Mouse (Mus musculus): Measurements from ENCODE around the gene P3h1. TPM values are rescaled to one million over a fixed set of nuclear protein-coding genes. Genes with fewer than 3 reads are reported as not detected.

The P3h1 gene
- polyA plus RNA-seq, 1 experiment from 2014 or later, result 28.5 TPM

- H3K27me3 ChIP-seq (replicated peaks), result no peaks in the 10 kb centered on the region
- ATAC-seq, result no peak
- no peak overlapping the region for H3K27ac ChIP-seq
- H3K4me2 ChIP-seq (replicated peaks), result peak overlapping the region; percentile 79
- peak overlapping the region; percentile 84 for H3K4me3 ChIP-seq (replicated peaks)
- H3K4me1 ChIP-seq (replicated peaks), result 0 out of 2 replicates have a peak, but pooled peaks cover 10% of the 10 kb centered on the region
- WGBS, result 80% methylated on average over 1 of the region's 1 CpGs
- H3K36me3 ChIP-seq, result no peaks in the 10 kb centered on the region
- no peaks in the 10 kb centered on the region for H3K9me3 ChIP-seq
- peak overlapping the region; percentile 88 for H3K9ac ChIP-seq
Measured at GRCm38 (mm10) chr4:119291921-119292320, 59.2 kb downstream of the P3h1 start.

DNA sequence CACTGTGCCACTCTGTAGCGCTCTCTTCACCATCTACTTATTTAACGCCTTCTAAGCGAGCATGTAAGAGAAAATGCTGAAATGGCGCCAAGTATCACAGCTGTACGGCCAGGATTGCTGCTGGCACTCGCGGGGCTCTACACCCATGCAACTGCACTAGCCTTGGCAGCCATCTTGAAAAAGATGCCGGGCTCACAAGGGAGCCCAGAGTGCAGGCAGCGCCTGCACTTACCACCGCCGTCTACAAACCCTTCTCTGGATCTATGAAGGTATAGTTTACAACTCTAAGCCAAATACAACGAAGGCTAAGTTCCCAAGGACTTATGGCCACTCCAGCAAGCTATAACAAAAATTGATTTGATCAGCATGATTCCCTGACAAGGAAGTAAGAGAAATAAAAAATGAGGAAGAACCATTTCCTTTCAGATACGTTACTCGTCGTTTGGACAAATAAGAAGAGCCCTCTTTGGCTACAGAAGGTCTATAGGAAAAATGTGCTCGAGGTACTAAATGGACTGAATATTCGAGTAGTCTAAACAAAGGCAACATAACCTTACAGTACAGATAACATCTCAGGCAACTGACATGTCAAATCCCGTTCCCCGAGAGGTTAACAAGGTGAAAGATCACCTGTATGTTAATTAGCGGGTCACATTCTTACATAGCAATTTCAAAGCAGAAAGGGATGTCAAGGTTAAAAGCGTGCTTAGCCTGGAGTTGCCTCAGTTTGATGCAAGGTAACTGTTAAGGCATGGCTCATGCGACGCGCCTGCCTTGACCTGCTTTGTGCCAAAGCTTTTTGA, 60.3 kb downstream of the P3h1 start:
- no peaks in the 10 kb centered on the region for H3K27me3 ChIP-seq (replicated peaks)
- under 1% methylated on average over 24 of the region's 24 CpGs for WGBS
- H3K36me3 ChIP-seq, result no peaks in the 10 kb centered on the region
- peak overlapping the region; percentile 79 for H3K4me2 ChIP-seq (replicated peaks)
- peak overlapping the region; percentile 88 for H3K9ac ChIP-seq
- H3K9me3 ChIP-seq, result no peaks in the 10 kb centered on the region
- peak overlapping the region; percentile 89 for H3K27ac ChIP-seq
- ATAC-seq, result no peak
- 0 out of 2 replicates have a peak, but pooled peaks cover 10% of the 10 kb centered on the region for H3K4me1 ChIP-seq (replicated peaks)
- peak overlapping the region; percentile 84 for H3K4me3 ChIP-seq (replicated peaks)

- Histone ChIP-seq H3K27ac (peak overlapping the region; percentile 89), H3K9me3 (no peaks in the 10 kb centered on the region), H3K36me3 (no peaks in the 10 kb centered on the region), H3K27me3 (replicated peaks) (no peaks in the 10 kb centered on the region), H3K9ac (peak overlapping the region; percentile 88), H3K4me2 (replicated peaks) (peak overlapping the region; percentile 79), H3K4me1 (replicated peaks) (0 out of 2 replicates have a peak, but pooled peaks cover 10% of the 10 kb centered on the region), H3K4me3 (replicated peaks) (peak overlapping the region; percentile 84)
- peak; percentile 46 for ATAC-seq
- under 1% methylated on average over 54 of the region's 80 CpGs for WGBS
Measured at GRCm38 (mm10) chr4:119293574-119294258, 61.0 kb downstream of the P3h1 start.

DNA sequence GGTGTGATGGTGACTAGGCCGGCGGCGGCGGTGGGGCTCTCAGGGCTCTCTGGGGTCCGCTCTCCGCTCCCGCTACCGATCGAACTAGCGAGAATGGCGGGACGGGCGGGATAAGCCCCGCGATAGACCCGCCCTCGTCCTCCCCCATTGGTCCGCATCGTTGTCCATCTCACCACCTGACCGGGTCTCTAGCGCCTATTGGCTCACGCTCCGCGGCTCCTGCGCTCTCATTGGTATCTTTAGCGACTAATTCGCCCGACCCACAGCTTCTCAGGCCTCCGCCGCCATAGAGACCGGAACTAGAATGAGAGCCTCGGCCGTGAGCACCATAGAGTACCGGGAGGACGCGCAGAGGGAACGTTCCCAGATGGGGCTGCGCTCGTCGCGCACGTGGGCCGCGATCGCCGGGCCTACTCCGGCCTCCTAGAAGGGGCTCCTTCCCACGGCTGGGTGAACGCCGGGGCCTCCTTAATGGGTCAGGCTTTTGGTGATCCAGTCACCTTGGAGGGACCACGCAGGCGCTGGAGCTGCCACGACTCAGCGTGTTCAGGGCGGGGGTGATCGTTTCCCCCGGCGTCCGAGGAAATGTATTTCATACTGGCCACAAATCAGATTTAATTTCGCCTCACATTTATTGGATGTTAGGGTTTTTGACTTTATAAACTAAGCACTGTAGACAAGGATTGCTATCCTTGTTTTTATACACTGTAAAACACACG, 61.9 kb downstream of the P3h1 start, which contains the start of gene Ybx1:
Gene Ybx1 (minus strand): TSS at position 190 of the 719 bp plus-strand sequence.
- Histone ChIP-seq H3K4me1 (replicated peaks) (0 out of 2 replicates have a peak, but pooled peaks cover 7% of the 10 kb centered on the region), H3K9me3 (no peaks in the 10 kb centered on the region), H3K9ac (peak within 1 kb of the TSS; percentile 88), H3K4me2 (replicated peaks) (peak within 1 kb of the TSS; percentile 79), H3K27ac (peak within 1 kb of the TSS; percentile 94), H3K27me3 (replicated peaks) (no peaks in the 10 kb centered on the region), H3K4me3 (replicated peaks) (peak within 1 kb of the TSS; percentile 84), H3K36me3 (no peaks in the 10 kb centered on the region)
- WGBS, result under 1% methylated on average over 61 of the region's 61 CpGs
- peak; percentile 99 for ATAC-seq

GRCm38 (mm10) chr4:119295134-119295453, 62.4 kb downstream of the P3h1 start:
- 6% methylated on average over 6 of the region's 6 CpGs for whole genome bisulfite sequencing

DNA sequence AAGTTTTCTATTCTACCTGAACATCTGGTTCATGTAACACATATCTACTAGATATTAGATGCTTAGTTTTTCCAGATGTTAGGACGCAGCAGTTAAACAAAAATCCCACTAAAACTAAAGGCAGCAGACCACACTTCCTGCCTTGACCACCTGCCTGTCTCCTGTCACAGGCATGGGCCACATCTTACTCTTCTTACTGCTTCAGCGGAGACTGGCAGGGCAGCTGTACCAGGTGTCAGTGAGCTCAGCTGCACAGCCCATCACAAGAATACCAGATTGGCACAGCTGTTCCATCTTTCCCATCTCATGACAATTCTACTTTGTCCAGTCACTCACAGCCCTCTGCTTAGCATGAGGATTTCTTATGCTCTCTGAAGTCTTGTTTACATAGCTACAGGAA, 64.6 kb downstream of the P3h1 start:
- Histone ChIP-seq H3K4me2 (replicated peaks) (no peak overlapping the region), H3K9me3 (no peaks in the 10 kb centered on the region), H3K9ac (no peak overlapping the region), H3K4me1 (replicated peaks) (0 out of 2 replicates have a peak, but pooled peaks cover 5% of the 10 kb centered on the region), H3K4me3 (replicated peaks) (no peak overlapping the region), H3K36me3 (no peaks in the 10 kb centered on the region), H3K27ac (no peak overlapping the region), H3K27me3 (replicated peaks) (no peaks in the 10 kb centered on the region)
- WGBS, result 71% methylated on average over 2 of the region's 2 CpGs
- ATAC-seq, result no peak

More at GRCm38 (mm10) chr4:119295134-119295453, 62.4 kb downstream of the P3h1 start:
- Histone ChIP-seq H3K36me3 (no peaks in the 10 kb centered on the region), H3K4me3 (replicated peaks) (peak overlapping the region; percentile 84), H3K27me3 (replicated peaks) (no peaks in the 10 kb centered on the region), H3K9ac (peak overlapping the region; percentile 79), H3K9me3 (no peaks in the 10 kb centered on the region), H3K4me1 (replicated peaks) (0 out of 2 replicates have a peak, but pooled peaks cover 7% of the 10 kb centered on the region), H3K4me2 (replicated peaks) (peak overlapping the region; percentile 62), H3K27ac (peak overlapping the region; percentile 94)
- no peak for ATAC-seq

Other genes starting within 250 kb of the P3h1 start
- 132 and 136 TPM in 2 replicates for gene Slc2a1, start 124.2 kb upstream of the P3h1 start, polyA plus RNA-seq (2015; fragmentation: Nextera tagmentation; extraction: Ambion mirVana)
- 5.2 and 6.6 TPM in 2 replicates for gene Zfp691, start 58.7 kb upstream of the P3h1 start, polyA plus RNA-seq (2015; fragmentation: Nextera tagmentation; extraction: Ambion mirVana)
- 5.4 and 5.6 TPM in 2 replicates for gene Ermap, start 42.9 kb upstream of the P3h1 start, polyA plus RNA-seq (2015; fragmentation: Nextera tagmentation; extraction: Ambion mirVana)
- gene Svbp, start 37.6 kb upstream of the P3h1 start, polyA plus RNA-seq (2015; fragmentation: Nextera tagmentation; extraction: Ambion mirVana), result 109 and 116 TPM in 2 replicates
- gene Tmem269, start 14.7 kb upstream of the P3h1 start, polyA plus RNA-seq (2015; fragmentation: Nextera tagmentation; extraction: Ambion mirVana), result not detected in 2 replicates
- 28.1 and 30.9 TPM in 2 replicates for gene AU022252, start 203 bp upstream of the P3h1 start, polyA plus RNA-seq (2015; fragmentation: Nextera tagmentation; extraction: Ambion mirVana)
- gene Cldn19, start 22.5 kb downstream of the P3h1 start, polyA plus RNA-seq (2015; fragmentation: Nextera tagmentation; extraction: Ambion mirVana), result 0.08 and 0.14 TPM in 2 replicates
- 627 and 712 TPM in 2 replicates for gene Ybx1, start 61.7 kb downstream of the P3h1 start, polyA plus RNA-seq (2015; fragmentation: Nextera tagmentation; extraction: Ambion mirVana)
- gene Ppih, start 87.6 kb downstream of the P3h1 start, polyA plus RNA-seq (2015; fragmentation: Nextera tagmentation; extraction: Ambion mirVana), result 88.1 and 102 TPM in 2 replicates
- gene Ccdc30, start 182.6 kb downstream of the P3h1 start, polyA plus RNA-seq (2015; fragmentation: Nextera tagmentation; extraction: Ambion mirVana), result 5.2 and 5.5 TPM in 2 replicates
- gene Ppcs, start 189.5 kb downstream of the P3h1 start, polyA plus RNA-seq (2015; fragmentation: Nextera tagmentation; extraction: Ambion mirVana), result 40.9 and 43.8 TPM in 2 replicates
- 0.56 and 0.57 TPM in 2 replicates for gene Zmynd12, start 189.9 kb downstream of the P3h1 start, polyA plus RNA-seq (2015; fragmentation: Nextera tagmentation; extraction: Ambion mirVana)